ENCODE assay signal across 16 mouse cellular contexts in genomic region chr13:89585144-89585543, GRCm38 (mm10). TPM values are rescaled to one million over a fixed set of nuclear protein-coding genes. Genes with fewer than 3 reads are reported as not detected.
DNase-seq lines count a peak whose midpoint lies in the region; ATAC-seq and TF ChIP-seq lines count a peak whose summit lies in the region.
"Had no signal": no experiment of that assay in that cellular context is flagged by ENCODE, and none has a peak within 500 bp of the region (broad histone marks: within the 10 kb centered on the region; RNA-seq: fewer than 3 reads in every experiment).

No protein-coding gene starts in this region.

- H3K27ac ChIP-seq in embryonic facial prominence, embryonic 14.5 days (replicated peaks; ENCODE audit: low read depth, low read length): no peak overlapping the region
- H3K27ac ChIP-seq in embryonic facial prominence, embryonic 10.5 days (replicated peaks): no peak overlapping the region
- H3K27ac ChIP-seq in lung, embryonic 14.5 days (ENCODE audit: low read depth): no peak overlapping the region; the same call in 1 of the 2 replicates
- H3K27ac ChIP-seq in olfactory bulb, adult 2 months (ENCODE audit: insufficient read depth, low read depth, low read length): peak overlapping the region; percentile 16; the same call in 1 of the 2 replicates
- no peak overlapping the region for H3K27ac ChIP-seq in midbrain, postnatal 0 days (ENCODE audit: low read depth, low read length)
- H3K27ac ChIP-seq: embryonic facial prominence, embryonic 12.5 days; gastrocnemius, adult 2 months; heart, adult 2 months; liver, embryonic 14.5 days had no signal

- TF ChIP-seq POLR2A in olfactory bulb, adult 2 months (IDR thresholded peaks at IDR 0.05; ENCODE audit: insufficient read depth, low read depth, low read length): no peak

- DNase-seq in embryonic facial prominence, embryonic 14.5 days (ENCODE audit: low spot score): no peak
- no peak for DNase-seq in embryonic facial prominence, embryonic 10.5 days (ENCODE audit: low spot score)
- peak; percentile 46 for DNase-seq in lung, embryonic 14.5 days
- DNase-seq in lung, adult 18-20 months: no peak
- peak; percentile 0 for DNase-seq in fat pad, adult 2 months (ENCODE audit: extremely low read depth, low read depth, low spot score)
- no peak for DNase-seq in midbrain, postnatal 0 days (ENCODE audit: low spot score)
- no peak for DNase-seq in thymus, postnatal 14 days
- DNase-seq: adrenal gland, adult 8-10 months; cerebellum, postnatal 25 days; gastrocnemius, adult 2 months; heart, adult 2 months; layer of hippocampus, postnatal 36 days had no signal

- ATAC-seq in embryonic facial prominence, embryonic 14.5 days (ENCODE audit: low read depth): no peak
- ATAC-seq in lung, embryonic 14.5 days (ENCODE audit: insufficient read depth): peak; percentile 63; the same call in 1 of the 2 replicates
- ATAC-seq in midbrain, postnatal 0 days (ENCODE audit: low FRiP score): no peak

- no peak for TF ChIP-seq CTCF in lung, embryonic 14.5 days (IDR thresholded peaks at IDR 0.05; ENCODE audit: low read depth)
- no peak for TF ChIP-seq CTCF in olfactory bulb, adult 2 months (IDR thresholded peaks at IDR 0.05; ENCODE audit: insufficient read depth, low read depth, low read length)
- no peak for TF ChIP-seq CTCF in midbrain, postnatal 0 days (IDR thresholded peaks at IDR 0.05)

- no peak overlapping the region for H3K4me3 ChIP-seq in embryonic facial prominence, embryonic 14.5 days (ENCODE audit: low read depth, low read length)
- no peak overlapping the region for H3K4me3 ChIP-seq in embryonic facial prominence, embryonic 10.5 days
- no peak overlapping the region for H3K4me3 ChIP-seq in lung, embryonic 14.5 days (ENCODE audit: low read depth, low read length)
- no peak overlapping the region for H3K4me3 ChIP-seq in olfactory bulb, adult 2 months (ENCODE audit: insufficient read depth, low read depth, low read length)
- H3K4me3 ChIP-seq in midbrain, postnatal 0 days (ENCODE audit: low read depth, low read length): no peak overlapping the region
- H3K4me3 ChIP-seq: embryonic facial prominence, embryonic 12.5 days; gastrocnemius, adult 2 months; heart, adult 2 months; megakaryocyte, embryonic 14.5 days had no signal

- no peaks in the 10 kb centered on the region for H3K9me3 ChIP-seq in embryonic facial prominence, embryonic 14.5 days (ENCODE audit: control insufficient read depth, low read length)
- H3K9me3 ChIP-seq in embryonic facial prominence, embryonic 10.5 days: no peaks in the 10 kb centered on the region
- H3K9me3 ChIP-seq in lung, embryonic 14.5 days (ENCODE audit: low read depth, low read length): no peaks in the 10 kb centered on the region
- H3K9me3 ChIP-seq in midbrain, postnatal 0 days (ENCODE audit: low read length): no peaks in the 10 kb centered on the region
- H3K9me3 ChIP-seq: embryonic facial prominence, embryonic 12.5 days; megakaryocyte, embryonic 14.5 days had no signal

- H3K27me3 ChIP-seq in embryonic facial prominence, embryonic 14.5 days (replicated peaks; ENCODE audit: control insufficient read depth, insufficient read depth, low read length): no peaks in the 10 kb centered on the region
- H3K27me3 ChIP-seq in embryonic facial prominence, embryonic 10.5 days (replicated peaks; ENCODE audit: low read depth, poor library complexity, severe bottlenecking): no peaks in the 10 kb centered on the region
- H3K27me3 ChIP-seq in lung, embryonic 14.5 days (ENCODE audit: insufficient read depth, low read length): no peaks in the 10 kb centered on the region
- no peaks in the 10 kb centered on the region for H3K27me3 ChIP-seq in midbrain, postnatal 0 days (ENCODE audit: insufficient read depth, low read length)
- H3K27me3 ChIP-seq: embryonic facial prominence, embryonic 12.5 days; megakaryocyte, embryonic 14.5 days had no signal

- H3K36me3 ChIP-seq in embryonic facial prominence, embryonic 14.5 days (ENCODE audit: control insufficient read depth, insufficient read depth, low read length): no peaks in the 10 kb centered on the region
- no peaks in the 10 kb centered on the region for H3K36me3 ChIP-seq in embryonic facial prominence, embryonic 10.5 days (replicated peaks)
- no peaks in the 10 kb centered on the region for H3K36me3 ChIP-seq in lung, embryonic 14.5 days (ENCODE audit: insufficient read depth)
- H3K36me3 ChIP-seq in midbrain, postnatal 0 days (ENCODE audit: insufficient read depth, low read length): no peaks in the 10 kb centered on the region
- H3K36me3 ChIP-seq: embryonic facial prominence, embryonic 12.5 days had no signal

- H3K4me2 ChIP-seq in embryonic facial prominence, embryonic 14.5 days (ENCODE audit: low read depth, low read length): no peak overlapping the region
- H3K4me2 ChIP-seq in lung, embryonic 14.5 days: peak overlapping the region; percentile 44; the same call in 1 of the 2 replicates
- H3K4me2 ChIP-seq in midbrain, postnatal 0 days (ENCODE audit: low read depth, low read length, poor library complexity, severe bottlenecking): no peak overlapping the region
- H3K4me2 ChIP-seq: embryonic facial prominence, embryonic 12.5 days had no signal

- 0 out of 2 replicates have a peak overlapping the region, but pooled peaks have one; percentile 8 for H3K9ac ChIP-seq in embryonic facial prominence, embryonic 14.5 days (ENCODE audit: low read depth, low read length)
- no peak overlapping the region for H3K9ac ChIP-seq in lung, embryonic 14.5 days
- H3K9ac ChIP-seq in midbrain, postnatal 0 days (replicated peaks; ENCODE audit: low read length, poor library complexity, severe bottlenecking): no peak overlapping the region
- H3K9ac ChIP-seq: embryonic facial prominence, embryonic 12.5 days; liver, embryonic 14.5 days had no signal

- WGBS in embryonic facial prominence, embryonic 14.5 days: 63% methylated on average over 1 of the region's 1 CpGs
- 66% methylated on average over 1 of the region's 1 CpGs for WGBS in embryonic facial prominence, embryonic 10.5 days
- WGBS in lung, embryonic 14.5 days: 19% methylated on average over 1 of the region's 1 CpGs
- WGBS in olfactory bulb, adult 2 months: 47% methylated on average over 1 of the region's 1 CpGs
- WGBS in midbrain, postnatal 0 days: 45% methylated on average over 1 of the region's 1 CpGs

- H3K4me1 ChIP-seq in embryonic facial prominence, embryonic 14.5 days (ENCODE audit: control insufficient read depth, insufficient read depth, low read length): no peaks in the 10 kb centered on the region
- no peaks in the 10 kb centered on the region for H3K4me1 ChIP-seq in embryonic facial prominence, embryonic 10.5 days
- H3K4me1 ChIP-seq in lung, embryonic 14.5 days (ENCODE audit: insufficient read depth): no peaks in the 10 kb centered on the region
- 0 out of 2 replicates have a peak, but pooled peaks cover 2% of the 10 kb centered on the region for H3K4me1 ChIP-seq in olfactory bulb, adult 2 months (ENCODE audit: control insufficient read depth, insufficient read depth, low read length)
- H3K4me1 ChIP-seq in midbrain, postnatal 0 days (ENCODE audit: insufficient read depth, low read length): no peaks in the 10 kb centered on the region
- H3K4me1 ChIP-seq: embryonic facial prominence, embryonic 12.5 days; megakaryocyte, embryonic 14.5 days had no signal

RNA-seq across cellular contexts. Expression of gene Hapln1, which starts 45.5 kb away (rescaled TPM):
- 25.2 and 38.3 TPM in 2 replicates for polyA plus RNA-seq in embryonic facial prominence, embryonic 14.5 days (2014; fragmentation: Nextera tagmentation; extraction: Ambion mirVana)
- polyA plus RNA-seq in embryonic facial prominence, embryonic 10.5 days (2016; fragmentation: Nextera tagmentation; extraction: Ambion mirVana): 13.0 and 16.9 TPM in 2 replicates
- 28.7 and 29.1 TPM in 2 replicates for polyA plus RNA-seq in lung, embryonic 14.5 days (2014; fragmentation: Nextera tagmentation; extraction: Ambion mirVana)
- polyA plus RNA-seq in olfactory bulb, adult 2 months (2012; ENCODE audit: insufficient read depth, insufficient read length, low replicate concordance, missing spikeins): not detected in 2 replicates
- total RNA-seq in midbrain, postnatal 0 days (2014; rRNA removed): 1.2 and 2.3 TPM in 2 replicates
- 1.1 and 1.6 TPM in 2 replicates for polyA plus RNA-seq in midbrain, postnatal 0 days (2015; fragmentation: Nextera tagmentation; extraction: Ambion mirVana)

Comparison
In these comparisons a context has a peak if more than half of its experiments do, and no peak if none do; other contexts are left out.
1. DNase-seq: peak in lung, embryonic 14.5 days (single experiment) and fat pad, adult 2 months (single experiment); none in embryonic facial prominence, embryonic 14.5 days (single experiment), embryonic facial prominence, embryonic 10.5 days (single experiment), lung, adult 18-20 months (0 of 2), midbrain, postnatal 0 days (single experiment) and thymus, postnatal 14 days (single experiment).